Mouse (Mus musculus): ENCODE measurements around the gene Fgfr2.

DNA sequence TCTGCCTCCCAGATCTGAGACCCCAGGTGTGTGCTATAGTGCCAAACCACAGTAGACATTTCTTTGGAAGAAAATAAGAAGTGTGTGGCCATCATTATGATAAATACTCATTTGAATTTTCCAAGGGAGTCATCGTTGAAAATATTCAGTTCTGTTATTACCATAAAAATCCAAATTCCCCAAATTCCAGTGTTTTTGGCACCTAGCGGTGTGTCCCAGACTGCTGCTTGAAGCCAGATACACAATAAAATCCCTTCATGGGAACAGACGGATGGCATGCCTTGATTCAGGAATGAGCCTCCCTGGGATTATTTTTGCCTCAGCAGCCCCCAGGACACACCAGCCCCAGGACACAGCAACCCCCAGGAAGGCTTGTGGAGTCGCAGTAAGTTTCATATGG, 1003.3 kb downstream of the Fgfr2 start:
- no peak for TF ChIP-seq CTCF (IDR thresholded peaks at IDR 0.05; ENCODE audit: low read depth)
- no peak for TF ChIP-seq EP300 (IDR thresholded peaks at IDR 0.05; ENCODE audit: low read depth)

All from liver, postnatal 0 days (tissue).